Mouse (Mus musculus): Measurements from ENCODE around the gene Ints11. TPM values are rescaled to one million over a fixed set of nuclear protein-coding genes. Genes with fewer than 3 reads are reported as not detected.

Gene Ints11
- polyA plus RNA-seq, 1 experiment from 2014 or later: 93.1 TPM

- WGBS: 7% methylated on average over 37 of the region's 37 CpGs
- peak; percentile 62 for DNase-seq (ENCODE audit: low spot score)
- H3K4me1 ChIP-seq (replicated peaks; ENCODE audit: control insufficient read depth, insufficient read depth, low read length): peaks cover 16% of the 10 kb centered on the region
Observed at GRCm38 (mm10) chr4:155892438-155893211, 23.3 kb downstream of the Ints11 start.

DNA sequence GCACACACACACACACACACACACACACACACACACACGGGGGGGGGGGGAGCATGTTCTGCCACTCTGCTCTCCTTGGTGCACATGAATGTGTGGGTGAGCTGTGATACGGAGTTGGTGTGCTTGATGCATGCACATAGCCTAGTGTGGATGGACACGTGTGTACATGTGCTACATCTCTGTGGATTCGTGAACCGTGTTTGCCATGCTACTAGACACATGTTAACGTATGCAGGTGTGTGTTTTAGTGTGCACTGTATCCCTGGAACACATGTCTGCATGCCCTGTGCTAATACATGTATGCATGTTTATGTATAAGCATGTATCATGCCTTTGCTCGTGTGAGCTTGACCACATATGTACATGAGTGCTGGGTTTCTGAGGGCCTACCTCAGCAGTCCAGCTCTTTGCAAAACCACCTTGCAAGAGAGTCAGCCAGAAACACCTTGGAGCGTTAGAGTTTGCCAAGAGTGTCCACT, 23.9 kb downstream of the Ints11 start:
- peak overlapping the region; percentile 88 for H3K4me3 ChIP-seq (ENCODE audit: low read depth, low read length)
- H3K9ac ChIP-seq (ENCODE audit: low read depth, low read length): peak overlapping the region; percentile 91
- 71% methylated on average over 8 of the region's 8 CpGs for WGBS
- H3K4me2 ChIP-seq (replicated peaks; ENCODE audit: low read depth, low read length): peak overlapping the region; percentile 85
- DNase-seq (ENCODE audit: low spot score): no peak
- peaks cover 16% of the 10 kb centered on the region for H3K4me1 ChIP-seq (replicated peaks; ENCODE audit: control insufficient read depth, insufficient read depth, low read length)
- ATAC-seq (ENCODE audit: low FRiP score): no peak
- no peaks in the 10 kb centered on the region for H3K9me3 ChIP-seq (ENCODE audit: control insufficient read depth, low read length)
- no peaks in the 10 kb centered on the region for H3K27me3 ChIP-seq (ENCODE audit: control insufficient read depth, insufficient read depth, low read length)
- peaks cover 11% of the 10 kb centered on the region for H3K36me3 ChIP-seq (ENCODE audit: control insufficient read depth, insufficient read depth, low read length)
- no peak overlapping the region for H3K27ac ChIP-seq (ENCODE audit: low read depth, low read length)

More at GRCm38 (mm10) chr4:155892438-155893211, 23.3 kb downstream of the Ints11 start:
- Histone ChIP-seq H3K27me3 (ENCODE audit: control insufficient read depth, insufficient read depth, low read length) (no peaks in the 10 kb centered on the region), H3K9me3 (ENCODE audit: control insufficient read depth, low read length) (no peaks in the 10 kb centered on the region), H3K4me2 (replicated peaks; ENCODE audit: low read depth, low read length) (peak overlapping the region; percentile 85), H3K4me3 (ENCODE audit: low read depth, low read length) (peak overlapping the region; percentile 88), H3K9ac (ENCODE audit: low read depth, low read length) (peak overlapping the region; percentile 91), H3K27ac (ENCODE audit: low read depth, low read length) (peak overlapping the region; percentile 98), H3K36me3 (ENCODE audit: control insufficient read depth, insufficient read depth, low read length) (peaks cover 14% of the 10 kb centered on the region)
- ATAC-seq (ENCODE audit: low FRiP score): peak; percentile 62

GRCm38 (mm10) chr4:155894311-155894881, 25.1 kb downstream of the Ints11 start:
- Histone ChIP-seq H3K9ac (ENCODE audit: low read depth, low read length) (peak overlapping the region; percentile 25), H3K4me1 (replicated peaks; ENCODE audit: control insufficient read depth, insufficient read depth, low read length) (peaks cover 16% of the 10 kb centered on the region), H3K27me3 (ENCODE audit: control insufficient read depth, insufficient read depth, low read length) (no peaks in the 10 kb centered on the region), H3K4me2 (replicated peaks; ENCODE audit: low read depth, low read length) (peak overlapping the region; percentile 85), H3K27ac (ENCODE audit: low read depth, low read length) (no peak overlapping the region; the same call in 1 of the 2 replicates), H3K9me3 (ENCODE audit: control insufficient read depth, low read length) (no peaks in the 10 kb centered on the region), H3K36me3 (ENCODE audit: control insufficient read depth, insufficient read depth, low read length) (peaks cover 12% of the 10 kb centered on the region; the same call in 1 of the 2 replicates), H3K4me3 (ENCODE audit: low read depth, low read length) (peak overlapping the region; percentile 1; the same call in 1 of the 2 replicates)
- ATAC-seq (ENCODE audit: low FRiP score) (no peak), DNase-seq (ENCODE audit: low spot score) (no peak)
- WGBS: 31% methylated on average over 8 of the region's 8 CpGs

GRCm38 (mm10) chr4:155895216-155895615, 25.9 kb downstream of the Ints11 start:
- no peaks in the 10 kb centered on the region for H3K27me3 ChIP-seq (ENCODE audit: control insufficient read depth, insufficient read depth, low read length)
- ATAC-seq (ENCODE audit: low FRiP score) (no peak), DNase-seq (ENCODE audit: low spot score) (peak; percentile 23)
- H3K4me3 ChIP-seq (ENCODE audit: low read depth, low read length): no peak overlapping the region
- peaks cover 12% of the 10 kb centered on the region; the same call in 1 of the 2 replicates for H3K36me3 ChIP-seq (ENCODE audit: control insufficient read depth, insufficient read depth, low read length)
- no peak overlapping the region for H3K4me2 ChIP-seq (replicated peaks; ENCODE audit: low read depth, low read length)
- H3K9me3 ChIP-seq (ENCODE audit: control insufficient read depth, low read length): no peaks in the 10 kb centered on the region
- H3K4me1 ChIP-seq (replicated peaks; ENCODE audit: control insufficient read depth, insufficient read depth, low read length): peaks cover 16% of the 10 kb centered on the region
- H3K9ac ChIP-seq (ENCODE audit: low read depth, low read length): no peak overlapping the region
- no peak overlapping the region for H3K27ac ChIP-seq (ENCODE audit: low read depth, low read length)
- WGBS: 51% methylated on average over 6 of the region's 6 CpGs

- no peaks in the 10 kb centered on the region for H3K9me3 ChIP-seq (ENCODE audit: control insufficient read depth, low read length)
- no peaks in the 10 kb centered on the region for H3K27me3 ChIP-seq (ENCODE audit: control insufficient read depth, insufficient read depth, low read length)
- DNase-seq (ENCODE audit: low spot score) (no peak), ATAC-seq (ENCODE audit: low FRiP score) (no peak)
- H3K27ac ChIP-seq (ENCODE audit: low read depth, low read length): no peak overlapping the region
- H3K4me2 ChIP-seq (replicated peaks; ENCODE audit: low read depth, low read length): no peak overlapping the region
- peaks cover 12% of the 10 kb centered on the region; the same call in 1 of the 2 replicates for H3K36me3 ChIP-seq (ENCODE audit: control insufficient read depth, insufficient read depth, low read length)
- WGBS: 96% methylated on average over 4 of the region's 4 CpGs
- peaks cover 13% of the 10 kb centered on the region for H3K4me1 ChIP-seq (replicated peaks; ENCODE audit: control insufficient read depth, insufficient read depth, low read length)
- no peak overlapping the region for H3K4me3 ChIP-seq (ENCODE audit: low read depth, low read length)
- H3K9ac ChIP-seq (ENCODE audit: low read depth, low read length): no peak overlapping the region
Observed at GRCm38 (mm10) chr4:155895826-155896225, 26.5 kb downstream of the Ints11 start.

- peaks cover 12% of the 10 kb centered on the region; the same call in 1 of the 2 replicates for H3K36me3 ChIP-seq (ENCODE audit: control insufficient read depth, insufficient read depth, low read length)
Observed at GRCm38 (mm10) chr4:155896461-155896860, 27.1 kb downstream of the Ints11 start.

DNA sequence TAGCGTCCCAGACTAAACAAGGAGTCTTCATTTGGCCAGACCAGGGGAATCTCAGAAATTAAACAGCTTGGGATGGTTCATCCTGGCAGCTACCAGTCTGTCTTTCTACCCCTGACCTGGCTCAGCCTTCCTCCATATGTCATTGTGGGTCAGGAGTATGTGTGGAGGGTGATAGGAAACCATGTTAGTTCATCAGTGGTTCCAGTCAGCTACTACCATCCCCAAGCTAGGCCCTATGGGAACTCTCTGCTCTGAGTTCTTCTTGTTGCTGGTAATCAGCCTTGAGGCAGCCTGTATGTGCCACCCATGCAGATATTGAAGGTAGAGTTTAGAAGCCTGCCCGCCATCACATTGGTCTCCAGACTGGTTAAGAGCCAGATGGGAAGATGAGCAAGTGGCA, 29.0 kb downstream of the Ints11 start:
- Histone ChIP-seq H3K27me3 (ENCODE audit: control insufficient read depth, insufficient read depth, low read length) (no peaks in the 10 kb centered on the region), H3K9ac (ENCODE audit: low read depth, low read length) (no peak overlapping the region), H3K9me3 (ENCODE audit: control insufficient read depth, low read length) (no peaks in the 10 kb centered on the region), H3K4me3 (ENCODE audit: low read depth, low read length) (no peak overlapping the region), H3K4me2 (replicated peaks; ENCODE audit: low read depth, low read length) (no peak overlapping the region), H3K4me1 (replicated peaks; ENCODE audit: control insufficient read depth, insufficient read depth, low read length) (peaks cover 10% of the 10 kb centered on the region), H3K36me3 (ENCODE audit: control insufficient read depth, insufficient read depth, low read length) (peaks cover 27% of the 10 kb centered on the region), H3K27ac (ENCODE audit: low read depth, low read length) (no peak overlapping the region)
- WGBS: 98% methylated on average over 2 of the region's 2 CpGs
- no peak for ATAC-seq (ENCODE audit: low FRiP score)
- no peak for DNase-seq (ENCODE audit: low spot score)

More at GRCm38 (mm10) chr4:155896461-155896860, 27.1 kb downstream of the Ints11 start:
- Histone ChIP-seq H3K9ac (ENCODE audit: low read depth, low read length) (no peak overlapping the region), H3K27me3 (ENCODE audit: control insufficient read depth, insufficient read depth, low read length) (no peaks in the 10 kb centered on the region), H3K27ac (ENCODE audit: low read depth, low read length) (no peak overlapping the region), H3K9me3 (ENCODE audit: control insufficient read depth, low read length) (no peaks in the 10 kb centered on the region), H3K4me1 (replicated peaks; ENCODE audit: control insufficient read depth, insufficient read depth, low read length) (peaks cover 13% of the 10 kb centered on the region), H3K4me2 (replicated peaks; ENCODE audit: low read depth, low read length) (no peak overlapping the region), H3K4me3 (ENCODE audit: low read depth, low read length) (no peak overlapping the region)
- WGBS: 97% methylated on average over 12 of the region's 12 CpGs
- DNase-seq (ENCODE audit: low spot score) (no peak), ATAC-seq (ENCODE audit: low FRiP score) (no peak)

GRCm38 (mm10) chr4:155899355-155899754, 30.0 kb downstream of the Ints11 start:
- H3K4me1 ChIP-seq (replicated peaks; ENCODE audit: control insufficient read depth, insufficient read depth, low read length): peaks cover 2% of the 10 kb centered on the region; the same call in 1 of the 2 replicates
- no peak overlapping the region for H3K4me3 ChIP-seq (ENCODE audit: low read depth, low read length)
- no peaks in the 10 kb centered on the region for H3K27me3 ChIP-seq (ENCODE audit: control insufficient read depth, insufficient read depth, low read length)
- H3K4me2 ChIP-seq (replicated peaks; ENCODE audit: low read depth, low read length): no peak overlapping the region
- no peak overlapping the region for H3K9ac ChIP-seq (ENCODE audit: low read depth, low read length)
- peaks cover 33% of the 10 kb centered on the region for H3K36me3 ChIP-seq (ENCODE audit: control insufficient read depth, insufficient read depth, low read length)
- no peaks in the 10 kb centered on the region for H3K9me3 ChIP-seq (ENCODE audit: control insufficient read depth, low read length)
- H3K27ac ChIP-seq (ENCODE audit: low read depth, low read length): no peak overlapping the region
- ATAC-seq (ENCODE audit: low FRiP score) (no peak), DNase-seq (ENCODE audit: low spot score) (no peak)
- WGBS: 93% methylated on average over 7 of the region's 7 CpGs

Measured in hindbrain, embryonic 11.5 days (tissue).